Mouse (Mus musculus) cerebellum, adult (tissue): ENCODE measurements at regions not wholly inside any gene's neighbourhood (a gene's known extent, or its start where the extent isn't known, plus 50 kb on each side); places are given as distances from the start of the nearest gene placed in this dataset.

Experiments
- ATAC-seq: cut with Nextera tagmentation; 2 replicates; pipeline ENCODE4 v1.9.2; 2017; ENCODE audit warnings: mild to moderate bottlenecking, moderate library complexity, mixed read lengths; ENCODE audit not compliant: insufficient number of reproducible peaks, low FRiP score, low TSS enrichment

DNA sequence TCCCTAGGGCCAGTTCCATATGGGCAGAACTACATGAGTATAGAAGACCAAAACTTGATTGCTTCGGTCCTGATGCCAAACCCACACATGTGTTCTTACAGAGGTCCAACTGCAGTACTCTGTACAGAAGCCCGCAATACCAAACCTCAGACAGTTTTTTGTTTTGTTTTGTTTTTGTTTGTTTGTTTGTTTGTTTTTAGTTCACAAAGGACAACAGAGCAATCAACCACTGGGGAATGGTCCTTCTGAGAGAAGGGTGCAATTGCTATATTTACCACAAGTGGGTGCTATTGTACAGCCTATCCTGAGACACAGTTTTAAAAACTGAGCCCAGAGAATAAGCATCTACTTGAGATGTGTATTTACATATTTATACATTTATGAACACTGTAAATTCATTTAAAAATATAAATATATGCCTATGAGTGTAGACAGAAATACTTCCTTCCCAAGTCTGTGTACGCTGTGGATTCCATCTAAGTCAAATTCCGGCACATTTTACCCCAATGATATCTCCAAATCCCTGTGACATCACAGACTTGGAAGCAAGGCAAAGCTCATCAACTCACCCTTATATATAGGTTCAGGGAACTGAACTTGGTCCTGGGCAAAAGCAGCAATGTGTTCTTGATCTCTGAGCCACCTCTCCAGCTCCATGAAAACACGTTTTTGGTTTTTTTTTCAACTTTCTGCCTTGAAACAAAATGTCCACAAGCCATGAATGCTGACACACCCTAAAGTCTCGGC lies 101.3 kb upstream of the A26c2 start:
- ATAC-seq: no peak

DNA sequence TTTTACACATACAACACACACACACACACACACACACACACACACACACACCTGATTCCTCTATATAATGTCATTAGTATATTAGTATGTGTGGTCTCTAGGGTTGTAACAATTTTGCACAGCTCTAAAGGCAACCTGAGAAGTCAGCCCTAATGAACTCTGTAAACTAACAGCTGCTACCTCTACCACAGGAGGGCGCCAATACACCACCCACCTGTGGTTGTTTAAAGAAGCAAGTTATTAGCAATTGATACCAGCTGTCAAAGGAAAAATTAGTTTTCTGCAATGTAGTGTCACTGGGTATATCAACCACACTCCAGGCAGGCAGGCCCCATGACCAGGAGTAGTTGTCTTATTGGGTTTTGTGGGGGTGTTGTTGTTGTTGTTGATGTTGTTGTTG lies 98.8 kb upstream of the A26c2 start:
- no peak for ATAC-seq

GRCm38 (mm10) chr7:62894337-62894736 lies 70.9 kb upstream of the A26c2 start:
- ATAC-seq: peak; percentile 76; the same call in 1 of the 2 replicates

DNA sequence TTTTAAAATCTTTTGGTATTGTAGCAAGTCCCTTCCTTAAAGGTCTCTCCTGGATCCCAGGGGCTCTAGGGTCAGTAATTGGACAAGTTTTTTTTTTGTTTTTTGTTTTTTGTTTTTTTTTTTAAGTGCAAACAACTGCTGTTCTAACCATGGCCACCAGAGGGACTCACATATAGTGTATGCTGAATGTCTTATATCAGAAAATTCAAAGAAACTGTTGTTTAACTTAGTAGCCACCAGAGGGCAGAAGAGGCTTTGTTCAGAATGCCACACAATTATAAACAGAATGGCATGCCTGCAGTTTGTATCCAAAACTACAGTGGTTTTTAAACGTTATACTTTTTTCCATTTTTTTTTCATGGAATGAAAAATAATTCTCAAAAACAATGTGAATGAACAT lies 53.6 kb upstream of the A26c2 start:
- 0 out of 2 replicates have a peak, but pooled peaks have one; percentile 68 for ATAC-seq
